In the genomic region with DNA sequence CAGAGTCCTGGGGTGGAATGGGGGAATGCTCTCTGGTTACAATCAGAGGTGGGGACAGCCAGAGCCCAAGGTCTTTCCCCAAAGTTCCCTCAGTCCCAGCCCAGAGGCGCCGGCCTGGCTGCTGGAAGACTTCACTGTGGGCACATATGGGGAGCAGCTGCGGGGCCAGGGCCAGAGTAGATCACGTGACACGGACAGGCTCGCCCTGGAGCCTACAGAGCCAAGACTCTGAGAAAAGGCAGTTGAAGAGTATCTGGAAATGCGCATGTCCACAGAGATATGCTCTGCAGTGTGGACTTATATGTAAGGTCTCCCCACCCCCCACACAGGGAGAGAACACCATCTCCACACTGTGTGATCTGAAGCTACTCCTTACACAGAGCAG, we compare ENCODE assay signal across 8 mouse cellular contexts. TPM values are rescaled to one million over a fixed set of nuclear protein-coding genes. Genes with fewer than 3 reads are reported as not detected.
DNase-seq lines count a peak whose midpoint lies in the region; ATAC-seq and TF ChIP-seq lines count a peak whose summit lies in the region.

No protein-coding gene starts in this region.

- peaks cover 17 to 42% of the 10 kb centered on the region in 2 experiments for H3K4me1 ChIP-seq in ES-E14 (ENCODE audit: control insufficient read depth in 2 of 2, insufficient read depth in 2 of 2, low read length in 2 of 2, poor library complexity in 1 of 2)
- H3K4me1 ChIP-seq in heart, postnatal 0 days (ENCODE audit: control insufficient read depth, insufficient read depth): peaks cover 16% of the 10 kb centered on the region

- TF ChIP-seq POLR2A in brain, embryonic 14.5 days (IDR thresholded peaks at IDR 0.05; ENCODE audit: borderline replicate concordance, extremely low read depth, insufficient read depth, insufficient read length, poor library complexity, severe bottlenecking): no peak

- ATAC-seq in heart, postnatal 0 days (ENCODE audit: insufficient read depth, low read depth): peak; percentile 79
- ATAC-seq in erythroid progenitor cell, adult 5-6 weeks (replicated peaks; ENCODE audit: low FRiP score, poor library complexity, severe bottlenecking): no peak

- no peak overlapping the region for H3K4me2 ChIP-seq in heart, postnatal 0 days (ENCODE audit: low read depth, low read length)

- no peaks in the 10 kb centered on the region for H3K9me3 ChIP-seq in ES-E14 (ENCODE audit: control insufficient read depth, insufficient read depth, low read depth, low read length)
- H3K9me3 ChIP-seq in heart, postnatal 0 days (replicated peaks; ENCODE audit: control insufficient read depth, low read length): no peaks in the 10 kb centered on the region

- H3K4me3 ChIP-seq in ES-E14 (ENCODE audit: insufficient read depth in 1 of 2, low read depth in 1 of 2, low read length in 2 of 2, poor library complexity in 1 of 2, severe bottlenecking in 1 of 2): no peak overlapping the region
- H3K4me3 ChIP-seq in heart, postnatal 0 days (ENCODE audit: low read depth, low read length): no peak overlapping the region

- in situ Hi-C loops in ES-E14 (cut with MboI; ENCODE audit: low sequenced_read_pairs in 2 of 2, unreplicated experiment in 2 of 2): no loop called here

- no peaks in the 10 kb centered on the region for H3K36me3 ChIP-seq in ES-E14 (ENCODE audit: control insufficient read depth, insufficient read depth, low read length, poor library complexity, severe bottlenecking)
- no peaks in the 10 kb centered on the region for H3K36me3 ChIP-seq in heart, postnatal 0 days (replicated peaks; ENCODE audit: control insufficient read depth, insufficient read depth, low read length)

- peak overlapping the region; percentile 38; the same call in 1 of the 2 replicates for H3K27ac ChIP-seq in ES-E14 (ENCODE audit: insufficient read depth, low read depth, low read length, poor library complexity, severe bottlenecking)
- H3K27ac ChIP-seq in heart, postnatal 0 days (ENCODE audit: low read depth): peak overlapping the region; percentile 77

- no peaks in the 10 kb centered on the region for H3K27me3 ChIP-seq in heart, postnatal 0 days (ENCODE audit: control insufficient read depth, insufficient read depth, low read length)

- no peak for TF ChIP-seq EP300 in heart, postnatal 0 days (IDR thresholded peaks at IDR 0.05; ENCODE audit: low read depth)

- 12% methylated on average over 7 of the region's 7 CpGs for WGBS in heart, postnatal 0 days

- H3K9ac ChIP-seq in ES-E14 (ENCODE audit: insufficient read depth, low read depth, low read length, poor library complexity, severe bottlenecking): peak overlapping the region; percentile 26; the same call in 1 of the 2 replicates
- H3K9ac ChIP-seq in heart, postnatal 0 days (replicated peaks; ENCODE audit: low read depth, low read length): peak overlapping the region; percentile 13; the same call in 1 of the 2 replicates

- no peak for TF ChIP-seq CTCF in brain, embryonic 14.5 days (IDR thresholded peaks at IDR 0.05; ENCODE audit: borderline replicate concordance, extremely low read depth, insufficient read depth, insufficient read length)
- no peak for TF ChIP-seq CTCF in heart, postnatal 0 days (IDR thresholded peaks at IDR 0.05; ENCODE audit: low read depth)

- DNase-seq in ES-E14 (ENCODE audit: low read depth, low spot score): no peak
- DNase-seq in brain, embryonic 14.5 days (ENCODE audit: low read depth): peak; percentile 46
- peak; percentile 78 for DNase-seq in heart, postnatal 0 days (ENCODE audit: low spot score)
- peak; percentile 68 to 70 for DNase-seq in kidney, postnatal 4 days
- DNase-seq in mesoderm, embryonic 11.5 days (ENCODE audit: low read depth, low spot score): peak; percentile 80
- DNase-seq in spleen, adult 18-20 months: no peak
- DNase-seq in spleen, postnatal 36 days (ENCODE audit: low spot score in 2 of 2): no peak

TF ChIP-seq in ES-E14, 5 proteins besides CTCF, POLR2A, EP300 and RAD21:
- TF ChIP-seq ZC3H11A (IDR thresholded peaks at IDR 0.05; ENCODE audit: borderline replicate concordance, low read depth, low read length): no peak

RNA-seq across cellular contexts. Expression of a gene that starts 6.4 kb away (rescaled TPM):
- total RNA-seq in ES-E14 (2012; rRNA removed): 74.5 and 122 TPM in 2 replicates
- 126 TPM in 2 replicates for polyA plus RNA-seq in brain, embryonic 14.5 days (2012; rRNA removed)
- total RNA-seq in heart, postnatal 0 days (2014; rRNA removed; ENCODE audit: low replicate concordance): 146 and 188 TPM in 2 replicates
- 46.7 and 59.3 TPM in 2 replicates for polyA plus RNA-seq in heart, postnatal 0 days (2015; fragmentation: Nextera tagmentation; extraction: Ambion mirVana)
- total RNA-seq in erythroid progenitor cell, adult 5-6 weeks (2015; ENCODE audit: low replicate concordance): 1.3 and 17.3 TPM in 2 replicates
- total RNA-seq in erythroid progenitor cell, adult 5-6 weeks (2017; ENCODE audit: low replicate concordance): 1.6 and 2.6 TPM in 2 replicates

RNA-seq across cellular contexts. Expression of a gene that starts 24.3 kb away (rescaled TPM):
- total RNA-seq in ES-E14 (2012; rRNA removed): 1.7 and 2.3 TPM in 2 replicates
- polyA plus RNA-seq in brain, embryonic 14.5 days (2012; rRNA removed): 4.3 and 4.8 TPM in 2 replicates
- total RNA-seq in heart, postnatal 0 days (2014; rRNA removed; ENCODE audit: low replicate concordance): 13.4 and 29.9 TPM in 2 replicates
- 17.0 and 21.4 TPM in 2 replicates for polyA plus RNA-seq in heart, postnatal 0 days (2015; fragmentation: Nextera tagmentation; extraction: Ambion mirVana)
- total RNA-seq in erythroid progenitor cell, adult 5-6 weeks (2015; ENCODE audit: low replicate concordance): 1.8 TPM in 1 of 2 replicates, not detected in the other
- not detected in 2 replicates for total RNA-seq in erythroid progenitor cell, adult 5-6 weeks (2017; ENCODE audit: low replicate concordance)

RNA-seq across cellular contexts. Expression of a gene that starts 42.8 kb away (rescaled TPM):
- total RNA-seq in ES-E14 (2012; rRNA removed): 39.3 and 87.4 TPM in 2 replicates
- 19.7 and 22.9 TPM in 2 replicates for polyA plus RNA-seq in brain, embryonic 14.5 days (2012; rRNA removed)
- total RNA-seq in heart, postnatal 0 days (2014; rRNA removed; ENCODE audit: low replicate concordance): 6.5 and 11.7 TPM in 2 replicates
- polyA plus RNA-seq in heart, postnatal 0 days (2015; fragmentation: Nextera tagmentation; extraction: Ambion mirVana): 30.9 and 31.6 TPM in 2 replicates
- not detected in 2 replicates for total RNA-seq in erythroid progenitor cell, adult 5-6 weeks (2015; ENCODE audit: low replicate concordance)
- total RNA-seq in erythroid progenitor cell, adult 5-6 weeks (2017; ENCODE audit: low replicate concordance): 1.7 TPM in 1 of 2 replicates, not detected in the other

Comparison
In these comparisons a context has a peak if more than half of its experiments do, and no peak if none do; other contexts are left out.
1. DNase-seq: peak in brain, embryonic 14.5 days (single experiment), heart, postnatal 0 days (single experiment), kidney, postnatal 4 days (2 of 2) and mesoderm, embryonic 11.5 days (single experiment); none in ES-E14 (single experiment), spleen, adult 18-20 months (0 of 2) and spleen, postnatal 36 days (0 of 2).